Mouse (Mus musculus) embryonic facial prominence, embryonic 13.5 days (tissue): ENCODE data around the gene Mr1. TPM values are rescaled to one million over a fixed set of nuclear protein-coding genes. Genes with fewer than 3 reads are reported as not detected.

ENCODE experiments used
- ATAC-seq: fragments of 200-750 bp; cut with Nextera tagmentation; 2 replicates; pipeline ENCODE4 v1.8.0; 2017; ENCODE audit warnings: low read depth; ENCODE audit not compliant: insufficient number of reproducible peaks, insufficient read depth, low FRiP score, low TSS enrichment
- H3K27ac ChIP-seq: fragments of 300-500 bp; sonication (generic); 2 replicates; pipeline ENCODE4 v1.5.1; 2015; ENCODE audit warnings: moderate library complexity, mild to moderate bottlenecking, inconsistent platforms
- H3K27me3 ChIP-seq: fragments of 300-500 bp; sonication (generic); 2 replicates; pipeline ENCODE4 v1.6.1; 2015; ENCODE audit warnings: mild to moderate bottlenecking, inconsistent platforms
- H3K36me3 ChIP-seq: fragments of 300-500 bp; sonication (generic); 2 replicates; pipeline ENCODE4 v1.6.1; 2015; ENCODE audit warnings: mild to moderate bottlenecking, inconsistent platforms
- H3K4me1 ChIP-seq: fragments of 300-500 bp; sonication (generic); 2 replicates; pipeline ENCODE4 v1.6.1; 2015; ENCODE audit warnings: inconsistent platforms
- H3K4me2 ChIP-seq: fragments of 300-500 bp; sonication (generic); 2 replicates; pipeline ENCODE4 v1.6.1; 2015; ENCODE audit warnings: moderate library complexity, mild to moderate bottlenecking, inconsistent platforms
- H3K4me3 ChIP-seq: fragments of 300-500 bp; sonication (generic); 2 replicates; pipeline ENCODE4 v1.5.1; 2015; ENCODE audit warnings: mild to moderate bottlenecking, inconsistent platforms
- H3K9ac ChIP-seq: fragments of 300-500 bp; sonication (generic); 2 replicates; pipeline ENCODE4 v1.6.1; 2015; ENCODE audit warnings: mild to moderate bottlenecking, inconsistent platforms
- H3K9me3 ChIP-seq: fragments of 300-500 bp; sonication (generic); 2 replicates; pipeline ENCODE4 v1.6.1; 2016; ENCODE audit warnings: inconsistent platforms
- WGBS: fragments of 180-500 bp; shearing (Covaris S2); methylation state at CpG from one replicate; pipeline ENCODE4 v1.1.7; 2015; ENCODE audit warnings: mixed read lengths; 5-methylcytosine and 5-hydroxymethylcytosine counted together
- polyA plus RNA-seq: library from polyadenylated mRNA; unstranded; fragments of >200 nt; fragmentation: Nextera tagmentation; extraction: Ambion mirVana; gene quantifications from 2 replicates; pipeline ENCODE4 v1.2.1, GENCODE M21; 2015

Gene Mr1
- polyA plus RNA-seq, 1 experiment from 2014 or later: 9.1 TPM

GRCm38 (mm10) chr1:155126716-155127115 lies 19.9 kb downstream of the Mr1 start:
- H3K36me3 ChIP-seq: no peaks in the 10 kb centered on the region; the same call in none of the 2 replicates
- ATAC-seq: no peak
- H3K4me2 ChIP-seq: no peak overlapping the region
- no peaks in the 10 kb centered on the region for H3K9me3 ChIP-seq
- 55% methylated on average over 5 of the region's 5 CpGs for WGBS
- H3K27ac ChIP-seq: 0 out of 2 replicates have a peak overlapping the region, but pooled peaks have one; percentile 16
- H3K4me3 ChIP-seq: no peak overlapping the region
- H3K4me1 ChIP-seq: peaks cover 17% of the 10 kb centered on the region
- no peak overlapping the region for H3K9ac ChIP-seq
- H3K27me3 ChIP-seq: no peaks in the 10 kb centered on the region

GRCm38 (mm10) chr1:155124397-155124796 lies 22.2 kb downstream of the Mr1 start:
- Histone ChIP-seq H3K27me3 (no peaks in the 10 kb centered on the region), H3K36me3 (no peaks in the 10 kb centered on the region; the same call in none of the 2 replicates), H3K9me3 (no peaks in the 10 kb centered on the region), H3K4me1 (peaks cover 17% of the 10 kb centered on the region), H3K9ac (no peak overlapping the region), H3K4me2 (no peak overlapping the region), H3K4me3 (no peak overlapping the region), H3K27ac (no peak overlapping the region)
- 95% methylated on average over 5 of the region's 5 CpGs for WGBS
- ATAC-seq: no peak

GRCm38 (mm10) chr1:155121977-155122939 lies 24.4 kb downstream of the Mr1 start:
- no peak overlapping the region for H3K27ac ChIP-seq
- H3K36me3 ChIP-seq: no peaks in the 10 kb centered on the region
- H3K9me3 ChIP-seq: no peaks in the 10 kb centered on the region
- H3K9ac ChIP-seq: no peak overlapping the region
- H3K27me3 ChIP-seq: no peaks in the 10 kb centered on the region
- peaks cover 16% of the 10 kb centered on the region for H3K4me1 ChIP-seq
- no peak overlapping the region for H3K4me2 ChIP-seq
- 71% methylated on average over 21 of the region's 21 CpGs for WGBS
- no peak overlapping the region for H3K4me3 ChIP-seq
- no peak for ATAC-seq

GRCm38 (mm10) chr1:155119719-155120118 lies 26.9 kb downstream of the Mr1 start:
- no peaks in the 10 kb centered on the region for H3K9me3 ChIP-seq
- no peak overlapping the region for H3K4me3 ChIP-seq
- peaks cover 9% of the 10 kb centered on the region; the same call in 1 of the 2 replicates for H3K4me1 ChIP-seq
- H3K9ac ChIP-seq: no peak overlapping the region
- H3K27ac ChIP-seq: no peak overlapping the region
- no peak for ATAC-seq
- H3K36me3 ChIP-seq: no peaks in the 10 kb centered on the region
- whole genome bisulfite sequencing: 73% methylated on average over 1 of the region's 1 CpGs
- no peaks in the 10 kb centered on the region; the same call in 1 of the 2 replicates for H3K27me3 ChIP-seq
- H3K4me2 ChIP-seq: no peak overlapping the region

GRCm38 (mm10) chr1:155113946-155114345 lies 32.7 kb downstream of the Mr1 start:
- no peak overlapping the region for H3K4me2 ChIP-seq
- H3K9me3 ChIP-seq: no peaks in the 10 kb centered on the region
- no peak for ATAC-seq
- H3K9ac ChIP-seq: no peak overlapping the region
- 12% methylated on average over 3 of the region's 3 CpGs for WGBS
- H3K4me3 ChIP-seq: no peak overlapping the region
- H3K27ac ChIP-seq: no peak overlapping the region
- H3K36me3 ChIP-seq: no peaks in the 10 kb centered on the region
- H3K4me1 ChIP-seq: peaks cover 17% of the 10 kb centered on the region
- no peaks in the 10 kb centered on the region; the same call in 1 of the 2 replicates for H3K27me3 ChIP-seq

GRCm38 (mm10) chr1:155112875-155113274 lies 33.7 kb downstream of the Mr1 start:
- Histone ChIP-seq H3K9ac (no peak overlapping the region), H3K36me3 (no peaks in the 10 kb centered on the region), H3K4me2 (no peak overlapping the region), H3K27ac (no peak overlapping the region), H3K9me3 (no peaks in the 10 kb centered on the region), H3K4me1 (peaks cover 25% of the 10 kb centered on the region), H3K4me3 (no peak overlapping the region), H3K27me3 (no peaks in the 10 kb centered on the region; the same call in 1 of the 2 replicates)
- 94% methylated on average over 1 of the region's 1 CpGs for WGBS
- no peak for ATAC-seq

- Histone ChIP-seq H3K4me2 (no peak overlapping the region), H3K27ac (no peak overlapping the region), H3K9ac (no peak overlapping the region), H3K4me3 (no peak overlapping the region), H3K27me3 (no peaks in the 10 kb centered on the region; the same call in 1 of the 2 replicates), H3K4me1 (peaks cover 29% of the 10 kb centered on the region), H3K36me3 (no peaks in the 10 kb centered on the region), H3K9me3 (no peaks in the 10 kb centered on the region)
- no peak for ATAC-seq
- WGBS: 49% methylated on average over 4 of the region's 4 CpGs
Measured at GRCm38 (mm10) chr1:155112118-155112517, 34.5 kb downstream of the Mr1 start.

GRCm38 (mm10) chr1:155111491-155111890 lies 35.1 kb downstream of the Mr1 start:
- no peak for ATAC-seq
- Histone ChIP-seq H3K9ac (no peak overlapping the region), H3K27ac (no peak overlapping the region), H3K27me3 (no peaks in the 10 kb centered on the region; the same call in 1 of the 2 replicates), H3K4me1 (peaks cover 29% of the 10 kb centered on the region), H3K4me3 (no peak overlapping the region), H3K9me3 (no peaks in the 10 kb centered on the region), H3K4me2 (no peak overlapping the region), H3K36me3 (no peaks in the 10 kb centered on the region)
- 36% methylated on average over 6 of the region's 6 CpGs for WGBS

GRCm38 (mm10) chr1:155109387-155110350 lies 36.9 kb downstream of the Mr1 start:
- H3K4me3 ChIP-seq: peak overlapping the region; percentile 13; the same call in 1 of the 2 replicates
- H3K36me3 ChIP-seq: no peaks in the 10 kb centered on the region
- H3K9me3 ChIP-seq: no peaks in the 10 kb centered on the region
- peak overlapping the region; percentile 38 for H3K9ac ChIP-seq
- WGBS: 16% methylated on average over 18 of the region's 18 CpGs
- peaks cover 29% of the 10 kb centered on the region for H3K4me1 ChIP-seq
- H3K27ac ChIP-seq: peak overlapping the region; percentile 48; the same call in 1 of the 2 replicates
- no peaks in the 10 kb centered on the region for H3K27me3 ChIP-seq
- ATAC-seq: no peak
- H3K4me2 ChIP-seq: peak overlapping the region; percentile 51

- H3K27me3 ChIP-seq: no peaks in the 10 kb centered on the region
- H3K27ac ChIP-seq: no peak overlapping the region
- no peaks in the 10 kb centered on the region for H3K36me3 ChIP-seq
- H3K4me3 ChIP-seq: no peak overlapping the region
- H3K4me2 ChIP-seq: 0 out of 2 replicates have a peak overlapping the region, but pooled peaks have one; percentile 7
- H3K9me3 ChIP-seq: no peaks in the 10 kb centered on the region
- 41% methylated on average over 4 of the region's 4 CpGs for WGBS
- no peak overlapping the region for H3K9ac ChIP-seq
- ATAC-seq: no peak
- H3K4me1 ChIP-seq: peaks cover 25% of the 10 kb centered on the region
Measured at GRCm38 (mm10) chr1:155108412-155108811, 38.2 kb downstream of the Mr1 start.

GRCm38 (mm10) chr1:155107843-155108242 lies 38.8 kb downstream of the Mr1 start:
- WGBS: 22% methylated on average over 5 of the region's 5 CpGs
- no peak for ATAC-seq

More at GRCm38 (mm10) chr1:155107843-155108242, 38.8 kb downstream of the Mr1 start:
- Histone ChIP-seq H3K36me3 (no peaks in the 10 kb centered on the region), H3K4me2 (0 out of 2 replicates have a peak overlapping the region, but pooled peaks have one; percentile 7), H3K4me3 (no peak overlapping the region), H3K9ac (no peak overlapping the region), H3K27me3 (no peaks in the 10 kb centered on the region), H3K4me1 (peaks cover 25% of the 10 kb centered on the region), H3K9me3 (no peaks in the 10 kb centered on the region), H3K27ac (no peak overlapping the region)
